ENCODE assay signal across 11 mouse cellular contexts in the genomic region with DNA sequence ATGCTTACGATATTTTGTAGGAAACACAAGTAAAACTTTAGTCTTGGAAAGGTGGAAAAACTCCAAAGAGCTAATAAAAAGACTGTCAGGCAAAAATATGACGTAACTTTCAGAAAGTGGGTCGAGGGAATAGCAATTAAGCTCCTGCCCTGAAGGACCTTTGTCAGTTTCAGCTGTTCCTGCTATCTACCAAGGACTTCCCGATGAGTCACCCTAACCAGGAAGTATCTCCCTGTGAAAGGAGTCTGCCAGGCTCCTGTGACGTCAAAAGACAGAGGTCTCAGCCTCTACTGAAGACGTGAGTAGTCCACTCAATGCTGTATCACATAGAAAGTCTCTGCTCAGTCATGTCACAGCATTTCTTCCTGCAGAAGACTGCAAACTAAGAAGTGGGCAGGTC. TPM values are rescaled to one million over a fixed set of nuclear protein-coding genes. Genes with fewer than 3 reads are reported as not detected.
DNase-seq lines count a peak whose midpoint lies in the region; ATAC-seq and TF ChIP-seq lines count a peak whose summit lies in the region.
"Had no signal": no experiment of that assay in that cellular context is flagged by ENCODE, and none has a peak within 500 bp of the region (broad histone marks: within the 10 kb centered on the region; RNA-seq: fewer than 3 reads in every experiment).

No protein-coding gene starts in this region.

- 78% methylated on average over 6 of the region's 6 CpGs for whole genome bisulfite sequencing in midbrain, embryonic 11.5 days
- 73% methylated on average over 6 of the region's 6 CpGs for WGBS in midbrain, postnatal 0 days
- 51% methylated on average over 6 of the region's 6 CpGs for WGBS in intestine, embryonic 16.5 days
- 57% methylated on average over 6 of the region's 6 CpGs for WGBS in stomach, embryonic 16.5 days
- 80% methylated on average over 6 of the region's 6 CpGs for WGBS in hindbrain, embryonic 13.5 days

- no peaks in the 10 kb centered on the region for H3K9me3 ChIP-seq in midbrain, embryonic 11.5 days (ENCODE audit: control insufficient read depth, low read length)
- no peaks in the 10 kb centered on the region for H3K9me3 ChIP-seq in midbrain, postnatal 0 days (ENCODE audit: low read length)
- H3K9me3 ChIP-seq in intestine, embryonic 16.5 days (ENCODE audit: control insufficient read depth, low read length), result no peaks in the 10 kb centered on the region
- no peaks in the 10 kb centered on the region for H3K9me3 ChIP-seq in stomach, embryonic 16.5 days (replicated peaks; ENCODE audit: control insufficient read depth, low read length)
- no peaks in the 10 kb centered on the region for H3K9me3 ChIP-seq in hindbrain, embryonic 13.5 days
- H3K9me3 ChIP-seq: lung, embryonic 15.5 days had no signal

- H3K27me3 ChIP-seq in midbrain, embryonic 11.5 days (ENCODE audit: control insufficient read depth, insufficient read depth, low read length), result no peaks in the 10 kb centered on the region
- no peaks in the 10 kb centered on the region for H3K27me3 ChIP-seq in midbrain, postnatal 0 days (ENCODE audit: insufficient read depth, low read length)
- H3K27me3 ChIP-seq in intestine, embryonic 16.5 days (replicated peaks; ENCODE audit: control insufficient read depth, insufficient read depth, low read length), result no peaks in the 10 kb centered on the region
- no peaks in the 10 kb centered on the region for H3K27me3 ChIP-seq in stomach, embryonic 16.5 days (ENCODE audit: control insufficient read depth, insufficient read depth, low read length)
- H3K27me3 ChIP-seq in hindbrain, embryonic 13.5 days, result no peaks in the 10 kb centered on the region
- H3K27me3 ChIP-seq: lung, embryonic 15.5 days had no signal

- H3K4me3 ChIP-seq in midbrain, embryonic 11.5 days (ENCODE audit: low read depth, low read length), result no peak overlapping the region
- H3K4me3 ChIP-seq in midbrain, postnatal 0 days (ENCODE audit: low read depth, low read length), result no peak overlapping the region
- H3K4me3 ChIP-seq in intestine, embryonic 16.5 days (ENCODE audit: low read length), result no peak overlapping the region
- no peak overlapping the region for H3K4me3 ChIP-seq in stomach, embryonic 16.5 days (replicated peaks; ENCODE audit: low read length)
- H3K4me3 ChIP-seq in hindbrain, embryonic 13.5 days, result no peak overlapping the region
- H3K4me3 ChIP-seq: heart, adult 2 months; lung, embryonic 15.5 days had no signal

- H3K9ac ChIP-seq in midbrain, embryonic 11.5 days (ENCODE audit: low read length), result no peak overlapping the region
- no peak overlapping the region for H3K9ac ChIP-seq in midbrain, postnatal 0 days (replicated peaks; ENCODE audit: low read length, poor library complexity, severe bottlenecking)
- no peak overlapping the region for H3K9ac ChIP-seq in intestine, embryonic 16.5 days (ENCODE audit: low read depth, low read length)
- H3K9ac ChIP-seq in stomach, embryonic 16.5 days (ENCODE audit: low read length), result no peak overlapping the region
- no peak overlapping the region for H3K9ac ChIP-seq in hindbrain, embryonic 13.5 days
- H3K9ac ChIP-seq: lung, embryonic 15.5 days had no signal

- no peaks in the 10 kb centered on the region for H3K36me3 ChIP-seq in midbrain, embryonic 11.5 days (ENCODE audit: control insufficient read depth, insufficient read depth, low read length)
- H3K36me3 ChIP-seq in midbrain, postnatal 0 days (ENCODE audit: insufficient read depth, low read length), result no peaks in the 10 kb centered on the region
- H3K36me3 ChIP-seq in intestine, embryonic 16.5 days (ENCODE audit: control insufficient read depth, insufficient read depth, low read length), result no peaks in the 10 kb centered on the region
- H3K36me3 ChIP-seq in stomach, embryonic 16.5 days (ENCODE audit: control insufficient read depth, insufficient read depth, low read length), result no peaks in the 10 kb centered on the region
- H3K36me3 ChIP-seq in hindbrain, embryonic 13.5 days, result no peaks in the 10 kb centered on the region
- H3K36me3 ChIP-seq: lung, embryonic 15.5 days had no signal

- ATAC-seq in midbrain, embryonic 11.5 days (ENCODE audit: low FRiP score), result no peak
- no peak for ATAC-seq in midbrain, postnatal 0 days (ENCODE audit: low FRiP score)
- peak; percentile 96 for ATAC-seq in intestine, embryonic 16.5 days
- ATAC-seq in stomach, embryonic 16.5 days (ENCODE audit: insufficient read depth, low FRiP score), result 0 out of 2 replicates have a peak, but pooled peaks have one; percentile 48
- ATAC-seq in hindbrain, embryonic 13.5 days (ENCODE audit: low FRiP score), result no peak

- peak; percentile 9 for DNase-seq in gastrocnemius, adult 18-20 months (ENCODE audit: low spot score)
- no peak for DNase-seq in gastrocnemius, adult 8-10 months (ENCODE audit: low spot score in 2 of 2)
- DNase-seq in midbrain, embryonic 11.5 days (ENCODE audit: low spot score, missing footprints), result peak; percentile 12
- no peak for DNase-seq in midbrain, postnatal 0 days (ENCODE audit: low spot score)
- no peak for DNase-seq in right cerebral cortex, postnatal 14 days

- TF ChIP-seq CTCF in midbrain, postnatal 0 days (IDR thresholded peaks at IDR 0.05), result no peak

- no peaks in the 10 kb centered on the region for H3K4me1 ChIP-seq in midbrain, embryonic 11.5 days (ENCODE audit: control insufficient read depth, insufficient read depth, low read length)
- no peaks in the 10 kb centered on the region for H3K4me1 ChIP-seq in midbrain, postnatal 0 days (ENCODE audit: insufficient read depth, low read length)
- 0 out of 2 replicates have a peak, but pooled peaks cover 3% of the 10 kb centered on the region for H3K4me1 ChIP-seq in intestine, embryonic 16.5 days (ENCODE audit: control insufficient read depth, insufficient read depth, low read length)
- H3K4me1 ChIP-seq in stomach, embryonic 16.5 days (ENCODE audit: control insufficient read depth, insufficient read depth, low read length), result peaks cover 6% of the 10 kb centered on the region; the same call in 1 of the 2 replicates
- no peaks in the 10 kb centered on the region for H3K4me1 ChIP-seq in hindbrain, embryonic 13.5 days (replicated peaks)
- H3K4me1 ChIP-seq: lung, embryonic 15.5 days had no signal

- H3K4me2 ChIP-seq in midbrain, embryonic 11.5 days, result no peak overlapping the region
- no peak overlapping the region for H3K4me2 ChIP-seq in midbrain, postnatal 0 days (ENCODE audit: low read depth, low read length, poor library complexity, severe bottlenecking)
- H3K4me2 ChIP-seq in intestine, embryonic 16.5 days (ENCODE audit: low read depth, low read length), result no peak overlapping the region; the same call in 1 of the 2 replicates
- H3K4me2 ChIP-seq in stomach, embryonic 16.5 days (ENCODE audit: low read depth, low read length), result no peak overlapping the region
- H3K4me2 ChIP-seq in hindbrain, embryonic 13.5 days, result no peak overlapping the region
- H3K4me2 ChIP-seq: lung, embryonic 15.5 days had no signal

- H3K27ac ChIP-seq in midbrain, embryonic 11.5 days (ENCODE audit: low read depth, low read length), result no peak overlapping the region
- H3K27ac ChIP-seq in midbrain, postnatal 0 days (ENCODE audit: low read depth, low read length), result no peak overlapping the region
- H3K27ac ChIP-seq in intestine, embryonic 16.5 days (ENCODE audit: low read length), result peak overlapping the region; percentile 51
- H3K27ac ChIP-seq in stomach, embryonic 16.5 days (ENCODE audit: low read length), result no peak overlapping the region
- no peak overlapping the region for H3K27ac ChIP-seq in hindbrain, embryonic 13.5 days
- H3K27ac ChIP-seq: heart, adult 2 months; lung, embryonic 15.5 days had no signal

RNA-seq across cellular contexts. Expression of gene BC016579, which starts 9.5 kb away (rescaled TPM):
- total RNA-seq in gastrocnemius, adult 18-20 months (2021), result not detected
- not detected for total RNA-seq in gastrocnemius, adult 8-10 months (2022)
- polyA plus RNA-seq in midbrain, embryonic 11.5 days (2014; fragmentation: Nextera tagmentation; extraction: Ambion mirVana), result 0.08 TPM in 1 of 2 replicates, not detected in the other
- not detected in 2 replicates for total RNA-seq in midbrain, postnatal 0 days (2014; rRNA removed)
- polyA plus RNA-seq in midbrain, postnatal 0 days (2015; fragmentation: Nextera tagmentation; extraction: Ambion mirVana), result not detected in 2 replicates
- polyA plus RNA-seq in intestine, embryonic 16.5 days (2015; fragmentation: Nextera tagmentation; extraction: Ambion mirVana), result 4.8 and 5.2 TPM in 2 replicates
- 5.3 and 5.4 TPM in 2 replicates for polyA plus RNA-seq in stomach, embryonic 16.5 days (2015; fragmentation: Nextera tagmentation; extraction: Ambion mirVana)
- polyA plus RNA-seq in hindbrain, embryonic 13.5 days (2015; fragmentation: Nextera tagmentation; extraction: Ambion mirVana), result not detected in 2 replicates
- total RNA-seq: heart, adult 2 months; neutrophil, adult 5-6 weeks had no signal
- polyA plus RNA-seq: heart, adult 2 months had no signal

RNA-seq across cellular contexts. Expression of gene Gcsam, which starts 34.2 kb away (rescaled TPM):
- total RNA-seq in gastrocnemius, adult 18-20 months (2021), result under 1 TPM in 1 of 2 experiments, not detected in 1; 0.17 TPM
- not detected for total RNA-seq in gastrocnemius, adult 8-10 months (2022)
- 0.14 TPM in 1 of 2 replicates, not detected in the other for polyA plus RNA-seq in midbrain, embryonic 11.5 days (2014; fragmentation: Nextera tagmentation; extraction: Ambion mirVana)
- total RNA-seq in midbrain, postnatal 0 days (2014; rRNA removed), result not detected in 2 replicates
- polyA plus RNA-seq in midbrain, postnatal 0 days (2015; fragmentation: Nextera tagmentation; extraction: Ambion mirVana), result not detected in 2 replicates
- polyA plus RNA-seq in intestine, embryonic 16.5 days (2015; fragmentation: Nextera tagmentation; extraction: Ambion mirVana), result 0.12 and 0.40 TPM in 2 replicates
- polyA plus RNA-seq in stomach, embryonic 16.5 days (2015; fragmentation: Nextera tagmentation; extraction: Ambion mirVana), result 0.20 and 0.48 TPM in 2 replicates
- not detected in 2 replicates for polyA plus RNA-seq in hindbrain, embryonic 13.5 days (2015; fragmentation: Nextera tagmentation; extraction: Ambion mirVana)

RNA-seq across cellular contexts. Expression of gene Tmprss7, which starts 49.1 kb away (rescaled TPM):
- total RNA-seq in gastrocnemius, adult 18-20 months (2021), result not detected
- total RNA-seq in gastrocnemius, adult 8-10 months (2022), result not detected
- 0.18 and 0.32 TPM in 2 replicates for polyA plus RNA-seq in midbrain, embryonic 11.5 days (2014; fragmentation: Nextera tagmentation; extraction: Ambion mirVana)
- total RNA-seq in midbrain, postnatal 0 days (2014; rRNA removed), result 1.2 and 1.4 TPM in 2 replicates
- 0.92 and 1.6 TPM in 2 replicates for polyA plus RNA-seq in midbrain, postnatal 0 days (2015; fragmentation: Nextera tagmentation; extraction: Ambion mirVana)
- 0.12 and 0.15 TPM in 2 replicates for polyA plus RNA-seq in intestine, embryonic 16.5 days (2015; fragmentation: Nextera tagmentation; extraction: Ambion mirVana)
- polyA plus RNA-seq in stomach, embryonic 16.5 days (2015; fragmentation: Nextera tagmentation; extraction: Ambion mirVana), result 0.26 and 0.29 TPM in 2 replicates
- polyA plus RNA-seq in hindbrain, embryonic 13.5 days (2015; fragmentation: Nextera tagmentation; extraction: Ambion mirVana), result 0.36 and 0.60 TPM in 2 replicates
- total RNA-seq: heart, adult 2 months had no signal
- polyA plus RNA-seq: heart, adult 2 months had no signal

Comparison
In these comparisons a context has a peak if more than half of its experiments do, and no peak if none do; other contexts are left out.
1. DNase-seq: peak in gastrocnemius, adult 18-20 months (single experiment) and midbrain, embryonic 11.5 days (single experiment); none in gastrocnemius, adult 8-10 months (0 of 2), midbrain, postnatal 0 days (single experiment) and right cerebral cortex, postnatal 14 days (single experiment).
2. ATAC-seq: peak in intestine, embryonic 16.5 days (single experiment) and stomach, embryonic 16.5 days (single experiment); none in midbrain, embryonic 11.5 days (single experiment), midbrain, postnatal 0 days (single experiment) and hindbrain, embryonic 13.5 days (single experiment).